Mouse (Mus musculus) C2C12 (cell line): ENCODE results near the gene Arhgef9. TPM values are rescaled to one million over a fixed set of nuclear protein-coding genes. Genes with fewer than 3 reads are reported as not detected.
A peak's percentile ranks its signal among the peaks of the same experiment; 100 is the strongest.

Experiments
- H3K27me3 ChIP-seq: one replicate; pipeline ENCODE4 v1.6.1; 2011; ENCODE audit not compliant: control insufficient read depth, insufficient read depth, insufficient read length
- H3K36me3 ChIP-seq: one replicate; pipeline ENCODE4 v1.6.1; 2011; ENCODE audit not compliant: control insufficient read depth, insufficient read depth
- H3K4me3 ChIP-seq: one replicate; pipeline ENCODE4 v1.5.1; 2011; ENCODE audit warnings: mild to moderate bottlenecking, control low read depth; ENCODE audit not compliant: poor library complexity, insufficient read depth, severe bottlenecking
- H3K79me2 ChIP-seq: one replicate; pipeline ENCODE4 v1.6.1; 2011; ENCODE audit not compliant: control insufficient read depth, insufficient read depth
- H3K79me3 ChIP-seq: one replicate; pipeline ENCODE4 v1.6.1; 2011; ENCODE audit warnings: low read depth, control low read depth
- H3ac ChIP-seq: one replicate; pipeline ENCODE3; 2011; ENCODE audit warnings: low read depth; ENCODE audit not compliant: control insufficient read depth, insufficient read length
- CEBPB ChIP-seq: IDR thresholded peaks from one replicate; pipeline ENCODE4 v1.6.1; 2011; ENCODE audit warnings: low read depth, mild to moderate bottlenecking, control low read depth, moderate library complexity
- CTCF ChIP-seq: IDR thresholded peaks from one replicate; pipeline ENCODE4 v1.5.1; 2011; ENCODE audit not compliant: control insufficient read depth, insufficient read depth, insufficient read length
- FOSL1 ChIP-seq: IDR thresholded peaks from one replicate; pipeline ENCODE4 v1.8.0; 2011; ENCODE audit warnings: mild to moderate bottlenecking, low read length; ENCODE audit not compliant: poor library complexity, insufficient read depth, severe bottlenecking
- MAX ChIP-seq: IDR thresholded peaks from one replicate; pipeline ENCODE4 v1.6.1; 2011; ENCODE audit warnings: mild to moderate bottlenecking, control low read depth
- MYOD1 ChIP-seq: IDR thresholded peaks from one replicate; pipeline ENCODE4 v1.6.1; 2011; ENCODE audit warnings: low read depth; ENCODE audit not compliant: control insufficient read depth, insufficient read length
- MYOG ChIP-seq: IDR thresholded peaks from one replicate; pipeline ENCODE4 v1.6.1; 2011; ENCODE audit not compliant: control insufficient read depth, insufficient read length; ENCODE audit errors: extremely low read depth
- USF1 ChIP-seq: IDR thresholded peaks from one replicate; pipeline ENCODE4 v1.6.1; 2011; ENCODE audit warnings: low read depth, mild to moderate bottlenecking, control low read depth, moderate library complexity
- polyA plus RNA-seq: library from polyadenylated mRNA; unstranded; fragments of >200 nt; fragmentation: generic; extraction: Trizol; gene quantifications from one replicate; pipeline ENCODE4 v1.2.1, GENCODE M21; 2012; ENCODE audit warnings: missing spikeins

Gene Arhgef9
- polyA plus RNA-seq, 1 experiment: 1.5 TPM

GRCm38 (mm10) chrX:95131783-95132182, 64.9 kb downstream of the Arhgef9 start:
- no peak overlapping the region for H3K4me3 ChIP-seq
- no peaks in the 10 kb centered on the region for H3K79me2 ChIP-seq
- no peak for TF ChIP-seq CEBPB
- no peak for TF ChIP-seq USF1
- no peak for TF ChIP-seq MAX
- TF ChIP-seq MYOD1: no peak
- no peak for TF ChIP-seq MYOG
- no peak for TF ChIP-seq CTCF
- H3K36me3 ChIP-seq: no peaks in the 10 kb centered on the region
- no peak overlapping the region for H3ac ChIP-seq
- no peaks in the 10 kb centered on the region for H3K27me3 ChIP-seq
- no peaks in the 10 kb centered on the region for H3K79me3 ChIP-seq

GRCm38 (mm10) chrX:95123462-95123861, 73.2 kb downstream of the Arhgef9 start:
- Histone ChIP-seq H3K27me3 (no peaks in the 10 kb centered on the region), H3K79me3 (no peaks in the 10 kb centered on the region), H3K36me3 (no peaks in the 10 kb centered on the region), H3K79me2 (no peaks in the 10 kb centered on the region), H3K4me3 (no peak overlapping the region), H3ac (no peak overlapping the region)
- TF ChIP-seq MYOG: no peak
- TF ChIP-seq USF1: no peak
- no peak for TF ChIP-seq CEBPB
- no peak for TF ChIP-seq MYOD1
- no peak for TF ChIP-seq FOSL1
- TF ChIP-seq CTCF: no peak
- TF ChIP-seq MAX: no peak

- H3K4me3 ChIP-seq: no peak overlapping the region
- TF ChIP-seq FOSL1: no peak
- no peak for TF ChIP-seq MYOD1
- TF ChIP-seq CTCF: no peak
- no peak for TF ChIP-seq MYOG
- no peak for TF ChIP-seq USF1
- no peak for TF ChIP-seq MAX
- no peak for TF ChIP-seq CEBPB
- H3ac ChIP-seq: no peak overlapping the region
Measured at GRCm38 (mm10) chrX:95104361-95104760, 92.3 kb downstream of the Arhgef9 start.

GRCm38 (mm10) chrX:95087674-95088073, 109.0 kb downstream of the Arhgef9 start:
- no peak for TF ChIP-seq USF1
- TF ChIP-seq FOSL1: no peak
- TF ChIP-seq MYOG: no peak
- TF ChIP-seq CEBPB: no peak
- TF ChIP-seq MAX: no peak
- no peak for TF ChIP-seq MYOD1
- no peak for TF ChIP-seq CTCF
- H3K36me3 ChIP-seq: no peaks in the 10 kb centered on the region
- H3K27me3 ChIP-seq: no peaks in the 10 kb centered on the region
- no peak overlapping the region for H3K4me3 ChIP-seq
- H3K79me3 ChIP-seq: no peaks in the 10 kb centered on the region
- H3K79me2 ChIP-seq: no peaks in the 10 kb centered on the region
- H3ac ChIP-seq: no peak overlapping the region

More at GRCm38 (mm10) chrX:95104361-95104760, 92.3 kb downstream of the Arhgef9 start:
- Histone ChIP-seq H3K36me3 (no peaks in the 10 kb centered on the region), H3K27me3 (no peaks in the 10 kb centered on the region), H3K79me2 (no peaks in the 10 kb centered on the region), H3K79me3 (no peaks in the 10 kb centered on the region)

GRCm38 (mm10) chrX:95077013-95077699, 119.5 kb downstream of the Arhgef9 start:
- no peaks in the 10 kb centered on the region for H3K27me3 ChIP-seq

GRCm38 (mm10) chrX:95027907-95028306, 168.7 kb downstream of the Arhgef9 start:
- Histone ChIP-seq H3K4me3 (no peak overlapping the region), H3K27me3 (no peaks in the 10 kb centered on the region), H3K79me2 (peaks cover 15% of the 10 kb centered on the region), H3K79me3 (peaks cover 5% of the 10 kb centered on the region), H3ac (no peak overlapping the region), H3K36me3 (no peaks in the 10 kb centered on the region)
- TF ChIP-seq MYOG (no peak), FOSL1 (no peak), USF1 (no peak), MYOD1 (peak; percentile 3), CTCF (no peak)

More at GRCm38 (mm10) chrX:95077013-95077699, 119.5 kb downstream of the Arhgef9 start:
- Histone ChIP-seq H3K79me3 (no peaks in the 10 kb centered on the region), H3ac (no peak overlapping the region), H3K36me3 (no peaks in the 10 kb centered on the region), H3K4me3 (no peak overlapping the region), H3K79me2 (no peaks in the 10 kb centered on the region)
- no peak for TF ChIP-seq MAX
- TF ChIP-seq CTCF: no peak
- TF ChIP-seq FOSL1: no peak
- peak; percentile 17 for TF ChIP-seq CEBPB
- TF ChIP-seq MYOD1: no peak
- no peak for TF ChIP-seq USF1
- TF ChIP-seq MYOG: no peak
